Mouse (Mus musculus) forebrain, embryonic 10.5 days (tissue): ENCODE measurements around the gene Gm49405. TPM values are rescaled to one million over a fixed set of nuclear protein-coding genes. Genes with fewer than 3 reads are reported as not detected.

Experiments
- DNase-seq: peaks from one replicate; pipeline ENCODE4 v3.0.0-alpha.2; 2017; ENCODE audit warnings: low spot score; ENCODE audit errors: extremely low spot score
- H3K27ac ChIP-seq: fragments of 300-500 bp; sonication (generic); 2 replicates; pipeline ENCODE4 v1.5.1; 2016; ENCODE audit warnings: mild to moderate bottlenecking
- H3K27me3 ChIP-seq: fragments of 300-500 bp; sonication (generic); 2 replicates; pipeline ENCODE4 v1.6.1; 2016; ENCODE audit warnings: mild to moderate bottlenecking; ENCODE audit not compliant: poor library complexity, severe bottlenecking
- H3K36me3 ChIP-seq: fragments of 300-500 bp; sonication (generic); replicated peaks from 2 replicates; pipeline ENCODE4 v1.6.1; 2016; ENCODE audit warnings: mild to moderate bottlenecking, moderate library complexity
- H3K4me1 ChIP-seq: fragments of 300-500 bp; sonication (generic); 2 replicates; pipeline ENCODE4 v1.6.1; 2016
- H3K4me3 ChIP-seq: fragments of 300-500 bp; sonication (generic); 2 replicates; pipeline ENCODE4 v1.5.1; 2016; ENCODE audit warnings: mild to moderate bottlenecking, moderate library complexity
- H3K9me3 ChIP-seq: fragments of 300-500 bp; sonication (generic); 2 replicates; pipeline ENCODE4 v1.6.1; 2016; ENCODE audit warnings: mild to moderate bottlenecking, moderate library complexity
- WGBS: fragments of 180-500 bp; shearing (Covaris S2); methylation state at CpG from one replicate; pipeline ENCODE4 v1.1.7; 2016; 5-methylcytosine and 5-hydroxymethylcytosine counted together
- polyA plus RNA-seq: library from polyadenylated mRNA; unstranded; fragments of >200 nt; fragmentation: Nextera tagmentation; extraction: Ambion mirVana; gene quantifications from 2 replicates; pipeline ENCODE4 v1.2.1, GENCODE M21; 2016

Gene Gm49405
- polyA plus RNA-seq, 1 experiment from 2014 or later: 2.8 TPM

GRCm38 (mm10) chr19:3991562-3991961 lies 8.9 kb upstream of the Gm49405 start:
- H3K27me3 ChIP-seq: no peaks in the 10 kb centered on the region
- no peak overlapping the region for H3K4me3 ChIP-seq
- no peaks in the 10 kb centered on the region for H3K36me3 ChIP-seq
- peaks cover 8% of the 10 kb centered on the region for H3K9me3 ChIP-seq
- WGBS: 91% methylated on average over 3 of the region's 3 CpGs
- no peak for DNase-seq
- H3K27ac ChIP-seq: no peak overlapping the region
- peaks cover 8% of the 10 kb centered on the region for H3K4me1 ChIP-seq

DNA sequence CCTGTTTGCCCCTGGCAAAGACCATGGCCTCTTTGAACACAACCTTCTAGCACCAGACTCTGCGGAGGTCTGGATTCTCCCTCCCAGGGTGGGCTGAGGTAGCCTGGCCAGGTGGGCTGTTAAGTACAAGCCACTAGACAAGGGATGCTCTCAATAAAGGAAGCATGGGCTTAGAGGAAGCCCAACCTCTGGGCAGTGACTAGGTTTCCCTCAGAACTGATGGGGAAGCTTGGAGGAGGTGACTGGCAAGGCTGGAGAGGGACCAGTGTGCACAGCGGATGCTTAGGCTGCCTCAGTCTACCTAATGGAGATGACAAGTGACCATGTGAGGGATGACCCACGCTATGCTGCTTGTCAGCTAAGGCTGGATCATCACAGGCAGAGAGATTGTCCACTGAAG lies 8.5 kb upstream of the Gm49405 start:
- 89% methylated on average over 3 of the region's 3 CpGs for WGBS
- Histone ChIP-seq H3K4me3 (no peak overlapping the region), H3K9me3 (peaks cover 8% of the 10 kb centered on the region), H3K36me3 (no peaks in the 10 kb centered on the region), H3K4me1 (peaks cover 4% of the 10 kb centered on the region; the same call in 1 of the 2 replicates), H3K27ac (no peak overlapping the region), H3K27me3 (no peaks in the 10 kb centered on the region)
- no peak for DNase-seq

DNA sequence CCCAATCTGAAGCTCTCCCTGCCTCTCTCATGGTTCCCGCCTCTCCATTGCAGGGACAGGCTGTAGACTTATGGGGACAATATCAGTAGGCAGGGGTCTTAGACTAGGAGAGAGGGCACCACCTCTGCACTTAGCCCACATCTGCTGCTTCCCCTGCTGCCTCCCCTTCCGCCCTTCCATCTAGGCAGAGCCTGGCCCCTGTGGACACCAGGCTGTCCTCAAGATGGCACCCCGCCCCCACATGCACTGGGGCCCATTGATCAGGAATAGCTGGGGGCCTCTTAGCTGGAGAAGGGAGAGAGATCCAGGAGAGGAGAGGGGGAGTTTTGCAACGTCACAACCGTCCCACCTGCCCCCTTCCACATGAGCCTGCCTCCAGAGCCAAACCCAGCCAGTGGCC lies 8.0 kb upstream of the Gm49405 start, which contains the start of gene Tbx10:
Gene Tbx10 (plus strand): TSS at position 337 of the 400 bp plus-strand sequence.
- no peak for DNase-seq
- 68% methylated on average over 5 of the region's 5 CpGs for WGBS
- Histone ChIP-seq H3K36me3 (no peaks in the 10 kb centered on the region), H3K27me3 (no peaks in the 10 kb centered on the region), H3K4me1 (0 out of 2 replicates have a peak, but pooled peaks cover 4% of the 10 kb centered on the region), H3K27ac (no peak within 1 kb of the TSS), H3K4me3 (no peak within 1 kb of the TSS), H3K9me3 (peaks cover 8% of the 10 kb centered on the region)

DNA sequence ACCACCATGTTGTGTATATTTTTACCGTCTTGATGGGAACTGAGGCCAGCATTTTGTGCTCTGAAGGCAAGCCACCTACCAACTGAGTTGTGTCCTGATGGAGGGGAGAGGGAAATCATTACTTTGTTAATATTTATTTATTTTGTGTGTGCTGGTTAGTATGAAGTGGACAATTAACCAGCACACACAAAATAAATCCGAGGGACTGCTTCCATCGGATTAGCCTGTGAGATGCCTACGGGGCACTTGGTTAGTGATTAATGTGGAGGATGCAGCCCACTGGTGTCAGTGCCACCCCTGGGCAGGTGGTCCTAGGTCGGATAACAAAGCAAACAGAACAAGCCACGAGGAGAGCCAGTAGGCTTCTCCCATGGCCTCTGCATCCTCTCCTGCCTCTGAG lies 5.5 kb upstream of the Gm49405 start:
- H3K4me1 ChIP-seq: peaks cover 17% of the 10 kb centered on the region
- DNase-seq: no peak
- no peaks in the 10 kb centered on the region for H3K36me3 ChIP-seq
- no peak overlapping the region for H3K27ac ChIP-seq
- no peaks in the 10 kb centered on the region for H3K9me3 ChIP-seq
- WGBS: 73% methylated on average over 6 of the region's 6 CpGs
- no peak overlapping the region for H3K4me3 ChIP-seq
- 0 out of 2 replicates have a peak, but pooled peaks cover 3% of the 10 kb centered on the region for H3K27me3 ChIP-seq

- Histone ChIP-seq H3K4me3 (no peak overlapping the region), H3K27ac (no peak overlapping the region), H3K27me3 (0 out of 2 replicates have a peak, but pooled peaks cover 3% of the 10 kb centered on the region), H3K9me3 (no peaks in the 10 kb centered on the region), H3K36me3 (no peaks in the 10 kb centered on the region), H3K4me1 (peaks cover 19% of the 10 kb centered on the region)
- DNase-seq: no peak
- 94% methylated on average over 3 of the region's 3 CpGs for WGBS
Observed at GRCm38 (mm10) chr19:3995505-3995904, 4.9 kb upstream of the Gm49405 start.

- no peaks in the 10 kb centered on the region for H3K36me3 ChIP-seq
- no peak overlapping the region for H3K4me3 ChIP-seq
- no peak overlapping the region for H3K27ac ChIP-seq
- peaks cover 25% of the 10 kb centered on the region for H3K4me1 ChIP-seq
- 77% methylated on average over 7 of the region's 7 CpGs for WGBS
- DNase-seq: no peak
- no peaks in the 10 kb centered on the region for H3K9me3 ChIP-seq
- H3K27me3 ChIP-seq: 0 out of 2 replicates have a peak, but pooled peaks cover 3% of the 10 kb centered on the region
Observed at GRCm38 (mm10) chr19:3996106-3996505, 4.3 kb upstream of the Gm49405 start.

GRCm38 (mm10) chr19:3996747-3997146 lies 3.7 kb upstream of the Gm49405 start:
- no peak for DNase-seq
- Histone ChIP-seq H3K36me3 (no peaks in the 10 kb centered on the region), H3K9me3 (no peaks in the 10 kb centered on the region), H3K4me1 (peaks cover 31% of the 10 kb centered on the region), H3K4me3 (no peak overlapping the region), H3K27ac (no peak overlapping the region), H3K27me3 (0 out of 2 replicates have a peak, but pooled peaks cover 3% of the 10 kb centered on the region)
- WGBS: 87% methylated on average over 8 of the region's 8 CpGs

DNA sequence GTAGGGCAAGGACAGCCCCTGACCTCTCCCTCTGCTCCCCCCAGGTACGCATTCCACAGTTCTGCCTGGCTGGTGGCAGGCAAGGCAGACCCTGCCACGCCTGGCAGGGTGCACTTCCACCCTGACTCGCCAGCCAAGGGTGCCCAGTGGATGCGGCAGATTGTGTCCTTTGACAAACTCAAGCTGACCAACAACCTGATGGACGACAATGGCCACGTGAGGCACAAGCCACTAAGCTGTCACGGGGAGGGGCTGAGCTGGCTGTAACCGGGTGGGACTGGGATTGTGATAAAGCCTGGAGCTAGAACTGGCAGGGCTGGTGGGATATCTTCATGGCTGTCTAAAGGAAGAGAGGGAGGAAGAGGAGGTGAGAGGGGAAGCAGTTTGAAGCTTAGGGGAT lies 3.2 kb upstream of the Gm49405 start:
- 71% methylated on average over 8 of the region's 8 CpGs for WGBS
- Histone ChIP-seq H3K4me3 (no peak overlapping the region), H3K27me3 (0 out of 2 replicates have a peak, but pooled peaks cover 3% of the 10 kb centered on the region), H3K4me1 (peaks cover 33% of the 10 kb centered on the region), H3K9me3 (no peaks in the 10 kb centered on the region), H3K36me3 (no peaks in the 10 kb centered on the region), H3K27ac (no peak overlapping the region)
- DNase-seq: no peak

DNA sequence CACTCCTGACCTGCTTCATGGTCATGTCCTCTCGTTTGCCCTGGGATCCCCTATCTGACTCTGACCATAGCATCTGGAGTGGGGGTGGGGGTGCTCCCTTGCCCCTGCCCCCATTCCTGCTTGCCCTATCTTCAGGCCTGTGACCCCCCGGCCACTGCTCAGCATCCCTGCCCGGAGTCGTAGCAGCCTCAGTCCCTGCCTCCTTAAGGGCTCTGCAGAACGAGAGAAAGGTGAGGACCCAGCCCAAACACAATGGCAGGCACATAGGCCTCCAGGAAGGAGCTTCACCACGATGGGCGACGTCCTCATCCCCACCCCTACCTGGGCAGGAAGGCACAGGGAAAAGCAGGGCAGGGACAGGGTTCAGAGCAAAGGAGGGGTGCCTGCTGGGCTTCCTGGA lies 2.1 kb upstream of the Gm49405 start:
- Histone ChIP-seq H3K27me3 (0 out of 2 replicates have a peak, but pooled peaks cover 3% of the 10 kb centered on the region), H3K27ac (0 out of 2 replicates have a peak overlapping the region, but pooled peaks have one; percentile 30), H3K4me1 (peaks cover 30% of the 10 kb centered on the region), H3K9me3 (no peaks in the 10 kb centered on the region), H3K4me3 (no peak overlapping the region), H3K36me3 (no peaks in the 10 kb centered on the region)
- no peak for DNase-seq
- 78% methylated on average over 8 of the region's 8 CpGs for WGBS

DNA sequence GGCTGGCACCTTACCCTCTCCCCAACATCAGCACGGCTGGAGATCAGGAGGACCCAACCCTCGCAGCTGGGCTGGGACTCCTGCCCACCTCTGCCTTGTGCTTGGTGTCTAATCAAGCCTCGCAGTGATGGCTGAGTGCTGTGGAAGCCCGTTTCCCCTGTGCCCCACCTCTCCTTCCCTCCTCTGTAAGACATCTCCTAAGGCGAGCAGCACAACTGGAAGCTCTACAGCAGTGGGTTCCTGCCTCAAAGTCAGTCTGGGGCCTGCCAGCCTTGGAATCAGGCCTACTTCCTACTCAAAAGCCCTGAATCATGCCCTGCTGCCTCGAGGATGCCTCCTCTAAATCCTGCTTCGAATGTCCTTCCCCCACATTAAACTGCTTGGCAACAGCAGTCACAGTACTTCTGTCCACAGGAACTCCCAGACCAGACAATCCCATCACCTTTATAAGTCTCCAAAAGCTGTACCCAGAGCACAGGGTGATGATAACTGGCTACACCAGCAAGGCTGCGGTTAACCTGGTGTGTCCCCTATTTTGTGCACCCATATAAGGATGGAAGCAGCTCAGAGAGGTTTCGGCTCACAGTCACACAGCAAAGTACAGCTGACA lies 1.2 kb upstream of the Gm49405 start:
- 0 out of 2 replicates have a peak, but pooled peaks cover 2% of the 10 kb centered on the region for H3K36me3 ChIP-seq
- DNase-seq: no peak
- 89% methylated on average over 9 of the region's 9 CpGs for WGBS
- H3K4me1 ChIP-seq: peaks cover 30% of the 10 kb centered on the region
- 0 out of 2 replicates have a peak, but pooled peaks cover 3% of the 10 kb centered on the region for H3K27me3 ChIP-seq
- 0 out of 2 replicates have a peak overlapping the region, but pooled peaks have one; percentile 95 for H3K27ac ChIP-seq
- no peaks in the 10 kb centered on the region for H3K9me3 ChIP-seq
- H3K4me3 ChIP-seq: peak overlapping the region; percentile 81

DNA sequence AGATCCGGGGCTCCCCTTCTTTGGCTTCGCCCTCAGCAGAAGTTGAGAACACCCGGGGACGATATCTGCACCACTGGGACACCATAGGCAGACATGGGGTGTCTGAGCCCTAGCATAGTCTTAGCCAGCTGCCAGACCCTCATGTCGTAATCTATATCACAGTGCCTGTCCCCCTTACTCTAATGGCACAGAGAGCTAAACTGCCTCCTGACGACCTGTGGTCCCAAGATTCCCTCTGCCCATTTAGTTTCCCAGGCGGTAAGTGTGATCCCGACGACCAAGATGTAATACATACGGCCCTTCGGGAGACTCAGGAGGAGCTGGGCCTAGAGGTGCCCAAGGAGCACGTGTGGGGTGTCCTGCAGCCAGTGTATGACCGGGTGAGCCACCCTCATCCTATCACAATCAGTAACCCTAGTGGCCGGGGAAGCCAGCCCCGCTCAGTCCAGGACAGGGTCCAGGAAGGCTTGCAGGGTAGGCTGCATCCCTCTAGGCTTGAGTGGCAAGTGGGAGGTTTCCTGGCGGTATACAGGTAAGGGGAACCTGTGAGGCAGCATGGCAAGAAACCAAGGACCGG lies 611 bp downstream of the Gm49405 start:
- Histone ChIP-seq H3K27ac (peak overlapping the region; percentile 95), H3K27me3 (0 out of 2 replicates have a peak, but pooled peaks cover 3% of the 10 kb centered on the region), H3K4me3 (peak overlapping the region; percentile 81), H3K36me3 (peaks cover 15% of the 10 kb centered on the region), H3K4me1 (peaks cover 30% of the 10 kb centered on the region), H3K9me3 (no peaks in the 10 kb centered on the region)
- DNase-seq: peak; percentile 29
- 20% methylated on average over 17 of the region's 17 CpGs for WGBS

GRCm38 (mm10) chr19:4001752-4002151 lies 1.3 kb downstream of the Gm49405 start:
- H3K36me3 ChIP-seq: peaks cover 22% of the 10 kb centered on the region
- H3K9me3 ChIP-seq: no peaks in the 10 kb centered on the region
- H3K27me3 ChIP-seq: 0 out of 2 replicates have a peak, but pooled peaks cover 3% of the 10 kb centered on the region
- peak overlapping the region; percentile 81; the same call in 1 of the 2 replicates for H3K4me3 ChIP-seq
- no peak for DNase-seq
- peaks cover 30% of the 10 kb centered on the region for H3K4me1 ChIP-seq
- WGBS: 96% methylated on average over 5 of the region's 5 CpGs
- H3K27ac ChIP-seq: no peak overlapping the region

DNA sequence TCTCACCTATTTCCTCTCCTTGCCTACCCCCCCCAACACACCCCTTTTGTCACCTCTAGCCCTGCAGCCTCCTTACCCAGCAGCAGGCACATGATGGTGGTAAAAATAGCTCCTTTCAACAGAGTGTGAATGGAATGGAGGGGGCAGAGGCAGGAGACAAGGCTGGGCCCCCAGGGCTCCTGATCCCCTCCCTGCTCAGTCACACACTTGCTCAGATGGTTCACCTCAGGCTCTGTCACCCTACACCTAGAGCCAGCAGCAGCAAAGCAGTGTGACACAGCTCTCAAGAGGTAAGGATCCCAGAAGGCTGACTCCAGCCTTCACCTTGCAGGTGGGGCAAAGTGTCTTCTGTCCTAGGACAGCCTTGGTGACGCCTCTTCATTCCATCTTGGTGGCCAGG lies 2.7 kb downstream of the Gm49405 start, which contains the start of gene Doc2g:
Gene Doc2g (plus strand): TSS at position 202 of the 400 bp plus-strand sequence.
- Histone ChIP-seq H3K4me1 (peaks cover 27% of the 10 kb centered on the region), H3K9me3 (no peaks in the 10 kb centered on the region), H3K4me3 (no peak within 1 kb of the TSS), H3K27me3 (0 out of 2 replicates have a peak, but pooled peaks cover 3% of the 10 kb centered on the region), H3K36me3 (peaks cover 36% of the 10 kb centered on the region), H3K27ac (no peak within 1 kb of the TSS)
- DNase-seq: no peak
- WGBS: 70% methylated on average over 1 of the region's 1 CpGs
